Mouse (Mus musculus): Measurements from ENCODE around the gene Fam178b.

DNA sequence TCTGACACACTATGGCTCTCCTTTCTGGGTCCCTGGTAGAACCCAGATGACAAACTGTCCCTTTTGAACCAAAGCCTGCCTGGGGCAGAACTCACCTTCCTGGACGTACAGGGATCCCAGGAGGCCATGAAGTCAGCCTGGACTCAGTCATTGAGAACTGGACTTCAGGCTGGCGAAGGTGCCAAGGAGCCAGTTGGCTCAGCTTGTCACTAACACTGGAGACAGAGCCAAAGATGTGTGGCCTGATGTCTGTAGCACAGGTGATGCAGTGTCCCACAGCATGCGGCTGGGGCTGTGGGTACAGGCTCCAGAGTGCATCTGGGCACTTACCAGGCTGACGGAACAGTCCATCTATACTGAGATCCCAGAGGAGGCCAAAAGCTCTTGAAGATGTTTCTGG, 50.9 kb downstream of the Fam178b start:
- TF ChIP-seq CTCF (IDR thresholded peaks at IDR 0.05; ENCODE audit: borderline replicate concordance, extremely low read depth, insufficient read depth, insufficient read length) (no peak), POLR2A (IDR thresholded peaks at IDR 0.05; ENCODE audit: borderline replicate concordance, extremely low read depth, insufficient read depth, insufficient read length, poor library complexity, severe bottlenecking) (no peak)

All from brain, embryonic 14.5 days (tissue).